In genomic region chr8:117334748-117335393, GRCm38 (mm10) we compare ENCODE assay signal across 8 mouse cellular contexts.
DNase-seq lines count a peak whose midpoint lies in the region; ATAC-seq and TF ChIP-seq lines count a peak whose summit lies in the region.

No protein-coding gene starts in this region.

- peaks cover 35% of the 10 kb centered on the region for H3K4me1 ChIP-seq in neural tube, embryonic 11.5 days (ENCODE audit: control insufficient read depth, insufficient read depth, low read length)
- peaks cover 41% of the 10 kb centered on the region for H3K4me1 ChIP-seq in heart, embryonic 16.5 days (ENCODE audit: control insufficient read depth, insufficient read depth, low read length)
- H3K4me1 ChIP-seq in limb, embryonic 10.5 days: peaks cover 75% of the 10 kb centered on the region
- H3K4me1 ChIP-seq in small intestine, adult 2 months (ENCODE audit: control insufficient read depth, insufficient read depth, insufficient read length, low read length): peaks cover 60% of the 10 kb centered on the region

- TF ChIP-seq POLR2A in small intestine, adult 2 months (IDR thresholded peaks at IDR 0.05; ENCODE audit: low read depth, low read length): 0 out of 2 replicates have a peak, but pooled peaks have one; percentile 10

- H3K9ac ChIP-seq in neural tube, embryonic 11.5 days (ENCODE audit: low read length): no peak overlapping the region
- peak overlapping the region; percentile 40; the same call in 1 of the 2 replicates for H3K9ac ChIP-seq in heart, embryonic 16.5 days (ENCODE audit: low read length)

- no peaks in the 10 kb centered on the region for H3K27me3 ChIP-seq in neural tube, embryonic 11.5 days (ENCODE audit: control insufficient read depth, insufficient read depth, low read length)
- H3K27me3 ChIP-seq in heart, embryonic 16.5 days (ENCODE audit: control insufficient read depth, insufficient read depth, low read length): no peaks in the 10 kb centered on the region
- no peaks in the 10 kb centered on the region for H3K27me3 ChIP-seq in limb, embryonic 10.5 days (ENCODE audit: low read depth, poor library complexity, severe bottlenecking)
- H3K27me3 ChIP-seq in small intestine, adult 2 months (ENCODE audit: control insufficient read depth, insufficient read depth, low read length): no peaks in the 10 kb centered on the region

- peak overlapping the region; percentile 44 for H3K27ac ChIP-seq in neural tube, embryonic 11.5 days (ENCODE audit: low read depth, low read length)
- H3K27ac ChIP-seq in heart, embryonic 16.5 days (ENCODE audit: low read length): no peak overlapping the region
- peak overlapping the region; percentile 79 for H3K27ac ChIP-seq in limb, embryonic 10.5 days
- H3K27ac ChIP-seq in small intestine, adult 2 months (ENCODE audit: insufficient read depth, low read depth, low read length): peak overlapping the region; percentile 99

- DNase-seq in neural tube, embryonic 11.5 days (ENCODE audit: low spot score): no peak
- DNase-seq in neural tube, embryonic 10.5 days (ENCODE audit: extremely low spot score, low spot score): no peak
- peak; percentile 44 for DNase-seq in limb, embryonic 10.5 days (ENCODE audit: low spot score)
- DNase-seq in retina, embryonic 14.5 days (ENCODE audit: low spot score): no peak
- no peak for DNase-seq in urinary bladder, postnatal 4 days (ENCODE audit: low spot score in 2 of 2)
- no peak for DNase-seq in ovary, adult 18-20 months (ENCODE audit: low spot score)

- H3K4me2 ChIP-seq in neural tube, embryonic 11.5 days (ENCODE audit: low read depth): no peak overlapping the region
- peak overlapping the region; percentile 13; the same call in 1 of the 2 replicates for H3K4me2 ChIP-seq in heart, embryonic 16.5 days (ENCODE audit: low read depth, low read length)

- no peaks in the 10 kb centered on the region for H3K36me3 ChIP-seq in neural tube, embryonic 11.5 days (ENCODE audit: control insufficient read depth, insufficient read depth, low read length)
- H3K36me3 ChIP-seq in heart, embryonic 16.5 days (ENCODE audit: control insufficient read depth, insufficient read depth): no peaks in the 10 kb centered on the region
- H3K36me3 ChIP-seq in limb, embryonic 10.5 days: 0 out of 2 replicates have a peak, but pooled peaks cover 4% of the 10 kb centered on the region
- H3K36me3 ChIP-seq in small intestine, adult 2 months (ENCODE audit: control insufficient read depth, insufficient read depth, low read length): no peaks in the 10 kb centered on the region

- H3K4me3 ChIP-seq in neural tube, embryonic 11.5 days (ENCODE audit: low read depth, low read length): no peak overlapping the region
- no peak overlapping the region for H3K4me3 ChIP-seq in heart, embryonic 16.5 days (ENCODE audit: low read length)
- peak overlapping the region; percentile 8; the same call in 1 of the 2 replicates for H3K4me3 ChIP-seq in limb, embryonic 10.5 days
- peak overlapping the region; percentile 47 for H3K4me3 ChIP-seq in small intestine, adult 2 months (ENCODE audit: low read depth, low read length)

- no peaks in the 10 kb centered on the region for H3K9me3 ChIP-seq in neural tube, embryonic 11.5 days (ENCODE audit: control insufficient read depth, low read length)
- no peaks in the 10 kb centered on the region for H3K9me3 ChIP-seq in heart, embryonic 16.5 days (replicated peaks; ENCODE audit: control insufficient read depth, low read length)
- H3K9me3 ChIP-seq in limb, embryonic 10.5 days (replicated peaks): no peaks in the 10 kb centered on the region

- 33% methylated on average over 14 of the region's 14 CpGs for WGBS in neural tube, embryonic 11.5 days
- 54% methylated on average over 14 of the region's 14 CpGs for WGBS in heart, embryonic 16.5 days
- WGBS in limb, embryonic 10.5 days: 25% methylated on average over 14 of the region's 14 CpGs
- WGBS in small intestine, adult 2 months: 23% methylated on average over 14 of the region's 14 CpGs

- ATAC-seq in neural tube, embryonic 11.5 days (ENCODE audit: insufficient read depth, low FRiP score, low TSS enrichment): no peak; the same call in 1 of the 2 replicates
- peak; percentile 24 for ATAC-seq in heart, embryonic 16.5 days (replicated peaks; ENCODE audit: extremely low read depth, insufficient read depth, low FRiP score)

- TF ChIP-seq CTCF in small intestine, adult 2 months (IDR thresholded peaks at IDR 0.05; ENCODE audit: extremely low read depth, insufficient read length, insufficient replicate concordance, low read depth, low read length): no peak

Comparison
In these comparisons a context has a peak if more than half of its experiments do, and no peak if none do; other contexts are left out.
1. H3K4me3 ChIP-seq: peak in limb, embryonic 10.5 days (single experiment) and small intestine, adult 2 months (single experiment); none in neural tube, embryonic 11.5 days (single experiment) and heart, embryonic 16.5 days (single experiment).